Mouse (Mus musculus) ZHBTc4 (cell line): ENCODE measurements around the gene Rbm43.
"Not testable (repeated sequence)": the region's sequence is repeated elsewhere in the genome, so short reads cannot be mapped to it uniquely, and the experiment has no call there.

Source experiments
- DNase-seq: peaks from one replicate; pipeline ENCODE4 v3.0.0-alpha.2; 2011; ENCODE audit warnings: low read depth, low spot score

The Rbm43 gene

GRCm38 (mm10) chr2:51914532-51914931 is 20.4 kb downstream of the Rbm43 start:
- DNase-seq: no peak

GRCm38 (mm10) chr2:51912740-51913139 is 22.2 kb downstream of the Rbm43 start:
- DNase-seq: no peak

DNA sequence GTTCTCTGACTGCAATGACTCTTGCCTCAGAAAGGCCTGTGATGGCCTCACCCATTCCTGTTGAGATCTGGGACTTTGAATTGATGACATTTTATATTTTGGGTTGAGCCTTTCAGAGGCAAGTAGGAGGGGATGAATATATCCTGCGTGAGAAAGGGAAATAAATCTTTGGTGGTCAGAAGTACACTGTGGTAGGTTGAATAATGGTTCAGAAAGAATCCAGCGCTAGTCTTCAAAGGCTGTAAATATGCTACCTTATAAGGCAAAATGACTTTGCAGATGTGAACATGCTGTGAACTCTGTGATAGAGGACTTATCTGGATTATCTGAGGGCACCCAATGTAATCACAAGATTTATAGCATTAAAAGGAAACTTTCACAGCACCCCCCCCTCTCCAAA is 23.1 kb downstream of the Rbm43 start:
- DNase-seq: no peak

- DNase-seq: no peak
Observed at GRCm38 (mm10) chr2:51907538-51908110, 27.3 kb downstream of the Rbm43 start.

DNA sequence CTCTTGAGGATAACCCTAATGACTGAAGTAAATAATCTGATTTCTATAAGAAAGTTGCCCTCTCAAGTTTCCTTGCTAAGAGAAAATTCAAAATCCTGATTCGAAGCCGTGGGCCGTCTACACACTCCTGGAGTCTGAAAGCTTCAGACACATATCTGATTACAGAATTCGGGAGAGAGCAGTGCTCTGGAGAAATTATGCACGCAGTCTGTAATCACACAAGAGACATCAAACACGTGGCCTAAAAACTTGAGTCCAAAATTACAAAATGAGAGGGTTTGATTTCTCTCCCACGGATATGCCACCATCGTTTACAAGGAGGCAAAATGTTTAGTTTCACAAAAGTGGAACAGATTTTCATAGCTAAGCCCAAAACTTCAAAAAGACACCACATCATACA is 29.3 kb downstream of the Rbm43 start:
- DNase-seq: no peak

DNA sequence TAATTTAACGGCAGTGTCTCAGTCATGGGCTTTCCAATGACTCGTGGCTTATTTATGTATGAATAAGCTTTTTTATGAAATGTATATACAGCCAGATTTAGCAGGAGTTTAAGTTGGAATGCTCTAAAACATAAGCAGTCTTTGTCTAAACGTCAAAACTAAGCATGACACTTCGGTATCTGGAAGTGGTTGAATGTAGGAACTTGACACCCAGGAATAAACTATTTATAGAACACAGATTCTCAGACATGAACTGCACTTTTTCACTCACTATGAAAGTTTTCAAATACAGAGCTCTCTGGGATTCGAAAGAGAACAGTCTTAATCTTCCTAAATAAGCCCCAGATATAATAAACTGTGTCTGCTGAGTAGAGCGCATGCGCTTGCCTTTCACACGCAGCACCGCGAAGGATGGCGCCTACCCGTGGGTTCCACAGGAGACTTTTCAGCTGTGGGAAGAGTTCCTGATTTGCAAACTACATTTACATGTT is 42.5 kb downstream of the Rbm43 start:
- DNase-seq: no peak

DNA sequence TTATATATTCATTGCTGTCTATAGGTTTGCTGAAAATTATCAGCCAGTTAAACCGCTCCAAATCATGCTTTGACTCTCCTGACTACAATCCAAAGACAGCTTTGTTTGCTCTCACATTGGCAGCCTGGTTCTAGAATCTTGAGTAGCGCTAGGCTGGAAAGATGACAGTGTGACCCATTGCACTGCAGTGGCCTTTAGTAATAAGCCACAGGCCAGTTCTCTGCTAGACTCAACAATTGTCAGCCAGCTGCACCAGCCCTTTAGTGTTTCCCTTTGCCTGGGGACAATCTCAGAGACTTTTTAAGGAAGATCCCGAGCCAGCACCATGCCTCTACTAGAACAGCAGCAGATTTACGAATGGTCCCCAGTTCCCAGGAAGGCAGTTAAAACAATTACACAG is 44.0 kb downstream of the Rbm43 start:
- no peak for DNase-seq

DNA sequence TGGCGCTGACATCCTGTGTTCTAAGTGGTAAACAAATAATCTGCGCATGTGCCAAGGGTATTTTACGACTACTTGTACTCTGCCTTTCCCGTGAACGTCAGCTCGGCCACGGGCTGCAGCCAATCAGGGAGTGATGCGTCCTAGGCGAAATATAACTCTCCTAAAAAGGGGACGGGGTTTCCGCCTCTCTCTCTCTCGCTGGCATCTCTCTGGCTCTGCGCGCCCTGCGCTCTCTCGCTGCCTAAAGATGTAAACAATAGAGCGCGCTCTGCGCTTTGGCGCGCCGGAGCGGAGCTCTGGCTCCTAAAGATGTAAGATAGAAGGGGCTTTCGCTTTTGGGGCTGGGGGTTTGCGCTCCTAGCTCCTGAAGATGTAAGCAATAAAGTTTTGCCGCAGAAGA is 44.8 kb downstream of the Rbm43 start:
- not testable (repeated sequence) for DNase-seq

- DNase-seq: no peak
Observed at GRCm38 (mm10) chr2:51880143-51880542, 54.8 kb downstream of the Rbm43 start.
